Mouse (Mus musculus) naive thymus-derived CD4-positive, alpha-beta T cell, adult 2 months (primary cell): ENCODE data around the gene Jund.

Experiments used
- DNase-seq: peaks from one replicate; pipeline ENCODE4 v3.0.0-alpha.2; 2011; ENCODE audit warnings: low read depth

The Jund gene

GRCm38 (mm10) chr8:70674716-70675115, 24.0 kb upstream of the Jund start:
- peak; percentile 33 for DNase-seq

- peak; percentile 70 for DNase-seq
Observed at GRCm38 (mm10) chr8:70675336-70675735, 23.4 kb upstream of the Jund start.

GRCm38 (mm10) chr8:70677451-70678080, 21.2 kb upstream of the Jund start:
- no peak for DNase-seq

- DNase-seq, result no peak
Observed at GRCm38 (mm10) chr8:70678679-70679078, 20.1 kb upstream of the Jund start.

- no peak for DNase-seq
Observed at GRCm38 (mm10) chr8:70679404-70679803, 19.3 kb upstream of the Jund start.

GRCm38 (mm10) chr8:70680039-70680438, 18.7 kb upstream of the Jund start:
- DNase-seq, result no peak

- no peak for DNase-seq
Observed at GRCm38 (mm10) chr8:70681410-70681809, 17.3 kb upstream of the Jund start.

- no peak for DNase-seq
Observed at GRCm38 (mm10) chr8:70682193-70682592, 16.6 kb upstream of the Jund start.

GRCm38 (mm10) chr8:70682692-70683091, 16.1 kb upstream of the Jund start:
- no peak for DNase-seq

- peak; percentile 52 for DNase-seq
Observed at GRCm38 (mm10) chr8:70684291-70684690, 14.5 kb upstream of the Jund start.

GRCm38 (mm10) chr8:70687576-70687975, 11.2 kb upstream of the Jund start:
- no peak for DNase-seq

- no peak for DNase-seq
Observed at GRCm38 (mm10) chr8:70688136-70688535, 10.6 kb upstream of the Jund start.

GRCm38 (mm10) chr8:70689892-70690390, 8.8 kb upstream of the Jund start:
- no peak for DNase-seq

- no peak for DNase-seq
Observed at GRCm38 (mm10) chr8:70691230-70691629, 7.5 kb upstream of the Jund start.

- DNase-seq, result no peak
Observed at GRCm38 (mm10) chr8:70691727-70692231, 7.0 kb upstream of the Jund start.

- DNase-seq, result peak; percentile 43
Observed at GRCm38 (mm10) chr8:70693636-70694035, 5.1 kb upstream of the Jund start.

GRCm38 (mm10) chr8:70695318-70696018, 3.3 kb upstream of the Jund start:
- DNase-seq, result peak; percentile 75

- DNase-seq, result peak; percentile 90
Observed at GRCm38 (mm10) chr8:70696019-70696885, 2.5 kb upstream of the Jund start.

GRCm38 (mm10) chr8:70696946-70697345, 1.8 kb upstream of the Jund start:
- DNase-seq, result peak; percentile 52

GRCm38 (mm10) chr8:70697366-70698250, 1.1 kb upstream of the Jund start:
- peak; percentile 46 for DNase-seq

GRCm38 (mm10) chr8:70699116-70699833, 526 bp downstream of the Jund start:
- no peak for DNase-seq
